Mouse (Mus musculus): ENCODE measurements around the gene Med11.
"Not testable (repeated sequence)": the region's sequence is repeated elsewhere in the genome, so short reads cannot be mapped to it uniquely, and the experiment has no call there.

Med11 gene

DNA sequence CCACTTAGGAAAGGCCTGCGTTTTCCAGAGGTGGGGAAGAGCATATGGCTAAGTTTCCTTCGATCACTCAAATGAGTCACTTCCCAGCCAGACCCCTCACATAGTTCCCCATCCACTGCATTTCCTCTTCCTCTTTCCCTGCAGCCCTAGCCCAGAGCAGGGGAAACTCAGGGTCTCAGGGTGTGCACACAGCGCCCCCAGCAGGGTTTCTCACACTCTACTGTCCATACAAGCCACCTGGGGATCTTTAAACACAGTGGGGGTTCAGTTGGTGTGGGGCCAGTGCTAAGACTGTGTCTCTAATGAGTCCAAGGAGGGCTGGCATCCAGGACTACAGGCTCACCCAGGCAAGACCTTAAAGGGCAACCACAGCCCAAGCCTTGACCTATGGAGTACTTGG is 5.0 kb upstream of the Med11 start:
- DNase-seq (ENCODE audit: low read depth, low spot score): no peak

DNA sequence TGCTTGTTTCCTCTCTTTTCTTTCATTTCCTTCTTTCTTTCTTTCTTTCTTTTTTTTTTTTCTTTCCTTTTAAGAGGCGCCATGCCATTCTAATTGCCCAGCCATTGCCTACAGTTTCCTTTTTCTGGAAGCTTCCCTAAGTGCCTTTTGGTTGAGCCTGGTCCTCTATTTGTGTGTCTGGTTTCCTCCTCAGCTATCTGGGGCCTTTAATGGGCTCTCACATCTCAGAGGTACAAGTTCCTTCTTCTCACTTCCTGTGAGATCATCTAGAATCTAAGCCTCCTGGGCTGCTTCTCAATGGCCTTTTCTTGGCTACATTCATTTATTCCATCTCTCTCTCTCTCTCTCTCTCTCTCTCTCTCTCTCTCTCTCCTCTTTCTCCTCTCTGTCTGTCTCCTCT is 4.3 kb upstream of the Med11 start:
- DNase-seq (ENCODE audit: low read depth, low spot score): no peak

DNA sequence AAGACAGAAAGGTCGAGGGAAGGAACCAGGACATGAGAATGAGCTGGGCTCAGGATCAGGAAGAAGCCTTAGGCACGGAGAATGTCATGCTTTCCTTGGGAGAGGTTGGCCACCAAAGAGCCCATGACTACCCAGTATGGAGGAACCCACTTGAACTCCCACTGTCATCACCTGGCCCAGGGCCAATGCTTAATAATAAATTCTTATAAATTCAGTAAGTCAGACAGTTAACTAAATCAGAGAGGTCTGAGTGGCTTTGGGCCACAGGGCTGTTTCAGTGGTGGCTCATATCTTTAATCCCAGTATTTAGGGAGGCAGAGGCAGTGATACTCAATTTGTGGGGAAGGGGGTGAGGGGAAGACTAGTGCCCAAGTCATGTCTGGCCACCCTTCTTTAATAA is 793 bp upstream of the Med11 start:
- DNase-seq (ENCODE audit: low read depth, low spot score): no peak

DNA sequence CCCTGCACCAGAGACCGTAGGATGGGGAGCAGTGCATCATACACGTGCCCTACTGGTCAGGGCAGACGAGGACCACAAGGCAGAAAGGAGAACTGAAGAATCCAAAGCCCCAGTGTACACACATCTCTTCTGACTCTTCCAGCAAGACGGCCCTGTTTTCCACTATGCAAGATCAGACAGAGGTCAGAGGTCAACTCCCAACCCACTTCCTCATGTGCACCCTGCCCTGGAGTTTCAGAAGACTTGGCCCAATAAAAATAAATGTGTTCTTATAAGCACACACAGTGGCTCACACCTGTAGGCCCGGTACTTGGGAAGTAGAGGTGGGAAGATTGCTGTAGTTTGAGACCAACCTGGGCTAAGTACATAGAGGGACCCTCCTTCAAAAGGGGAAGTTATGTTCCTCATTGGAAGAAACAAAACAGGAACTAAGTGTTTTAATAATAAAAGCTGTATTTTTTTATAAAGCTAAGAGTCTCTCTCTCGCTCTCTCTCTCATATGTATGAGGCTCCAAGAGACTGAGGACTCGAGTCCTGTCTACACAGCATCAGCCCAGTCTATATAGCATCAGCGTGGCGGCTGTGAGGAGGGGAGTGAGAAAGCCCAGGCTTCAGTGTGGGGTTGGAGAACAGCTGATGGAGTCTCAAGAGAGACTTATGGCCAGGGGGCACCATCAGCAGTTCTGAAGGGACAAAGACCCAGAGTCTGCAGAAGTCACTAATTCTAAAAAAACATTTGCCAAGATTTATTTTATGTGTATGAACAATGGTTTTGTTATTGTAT is 1.7 kb downstream of the Med11 start:
- no peak for DNase-seq (ENCODE audit: low read depth, low spot score)

DNA sequence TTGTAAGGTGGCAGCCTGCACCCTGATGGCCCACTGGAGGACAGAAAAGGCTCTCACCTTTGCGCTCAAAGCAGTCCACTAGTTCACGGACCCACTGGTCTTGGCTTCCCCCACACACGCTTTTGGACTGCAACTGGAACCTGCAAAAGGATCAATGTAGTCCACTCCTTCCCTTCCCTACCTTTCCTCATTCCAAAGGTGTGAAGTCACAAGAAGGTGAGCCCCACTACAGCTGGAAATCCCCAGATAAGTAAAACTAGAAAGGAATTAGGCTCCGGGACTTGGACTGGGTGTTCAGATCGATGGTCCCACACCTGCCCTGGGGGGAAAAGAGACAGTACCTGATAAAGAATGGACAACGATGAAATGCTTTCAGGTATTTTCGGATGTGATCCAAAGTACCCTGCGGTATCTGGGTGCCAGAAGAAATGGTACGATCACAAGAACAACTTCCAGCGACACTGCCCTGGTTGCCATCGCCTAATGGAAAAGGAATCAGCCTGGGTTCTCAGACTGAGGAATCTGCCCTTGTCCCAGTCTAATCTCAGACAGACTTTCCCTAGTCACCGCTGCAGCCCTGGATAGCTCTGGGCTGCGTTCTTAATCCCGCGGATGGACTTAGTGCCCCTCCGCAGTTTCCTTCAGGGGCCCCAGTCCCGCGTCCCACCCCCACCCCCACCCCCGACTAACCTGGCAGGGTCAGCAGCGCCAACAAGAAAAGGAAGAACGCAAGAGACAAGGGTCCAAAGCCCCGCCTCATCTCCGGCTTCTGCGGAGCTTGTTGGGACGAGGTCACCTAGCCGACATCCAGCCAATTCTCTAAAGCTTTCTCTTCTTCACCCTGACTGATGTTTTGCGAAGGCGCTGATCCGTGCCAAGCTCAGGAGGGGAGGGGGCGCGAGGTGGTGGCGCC is 7.2 kb downstream of the Med11 start, which contains the start of gene Zmynd15:
Gene Zmynd15, plus strand, starts transcription at position 746 of the 913 bp plus-strand sequence.
- no peak for DNase-seq (ENCODE audit: low read depth, low spot score)

DNA sequence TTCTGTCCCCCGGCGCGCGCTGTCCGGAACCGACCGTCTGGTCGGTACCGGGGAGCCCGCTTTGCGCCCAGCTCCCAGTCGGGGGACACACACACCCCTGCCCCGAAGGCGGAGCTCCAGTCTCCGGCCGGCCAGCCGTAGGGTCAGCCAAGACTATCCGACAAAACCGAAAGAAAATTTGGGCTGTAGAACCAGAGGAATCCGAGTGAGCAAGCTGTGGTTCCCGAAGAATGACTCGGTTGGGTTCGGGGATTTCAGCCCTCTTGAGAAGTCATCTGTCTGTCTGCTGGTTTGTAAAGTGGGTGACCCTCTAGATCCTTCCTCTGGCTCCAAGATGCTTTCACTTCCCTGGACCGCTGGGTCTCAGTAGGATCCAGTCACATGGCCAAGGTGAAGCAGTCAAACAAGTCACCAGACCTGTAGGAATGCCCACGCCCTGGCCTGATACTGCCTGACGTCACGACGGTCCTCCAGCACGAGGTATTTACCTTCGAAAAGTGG is 7.9 kb downstream of the Med11 start, which contains the start of gene Cxcl16:
Gene Cxcl16, minus strand, starts transcription at position 384 of the 501 bp plus-strand sequence.
- DNase-seq (ENCODE audit: low read depth, low spot score): no peak

DNA sequence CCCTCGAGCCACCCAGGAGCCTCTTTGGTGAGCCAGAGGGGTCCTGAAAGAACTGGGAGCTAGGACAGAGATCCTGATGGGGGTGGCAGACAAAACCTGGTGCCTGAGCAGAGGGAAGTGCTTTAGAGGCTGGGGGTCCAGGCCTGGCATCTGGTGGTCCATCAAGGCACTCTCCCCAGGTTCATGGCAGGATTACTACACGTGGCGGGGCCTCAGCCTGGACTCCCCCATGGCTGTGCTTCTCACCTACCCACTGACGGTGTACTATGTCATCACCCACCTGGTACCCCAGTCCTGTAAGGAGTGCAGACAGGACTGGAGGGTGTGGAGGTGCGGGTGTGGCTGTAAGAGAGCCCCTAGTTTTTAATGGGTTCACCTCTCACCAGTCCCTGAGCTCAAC is 12.3 kb downstream of the Med11 start:
- DNase-seq (ENCODE audit: low read depth, low spot score): no peak

DNA sequence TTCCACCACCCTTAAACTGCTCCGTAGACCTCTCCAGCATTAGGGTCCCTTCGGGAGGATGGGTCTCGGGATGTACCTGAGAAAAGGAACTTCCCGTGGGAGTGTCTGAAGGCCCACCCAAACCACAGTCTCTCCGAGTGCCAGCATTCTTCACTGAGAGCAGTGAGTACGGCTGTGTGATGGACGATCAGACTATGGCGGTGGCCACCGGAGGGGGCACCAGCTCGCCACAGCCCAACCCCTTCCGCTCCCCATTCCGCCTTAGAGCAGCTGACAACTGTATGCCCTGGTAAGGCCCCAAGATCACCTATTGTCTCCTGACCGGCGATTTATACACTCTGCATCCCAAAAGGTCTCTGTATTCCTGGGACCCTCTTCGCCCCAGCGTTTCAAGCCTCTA is 13.5 kb downstream of the Med11 start:
- no peak for DNase-seq (ENCODE audit: low read depth, low spot score)

DNA sequence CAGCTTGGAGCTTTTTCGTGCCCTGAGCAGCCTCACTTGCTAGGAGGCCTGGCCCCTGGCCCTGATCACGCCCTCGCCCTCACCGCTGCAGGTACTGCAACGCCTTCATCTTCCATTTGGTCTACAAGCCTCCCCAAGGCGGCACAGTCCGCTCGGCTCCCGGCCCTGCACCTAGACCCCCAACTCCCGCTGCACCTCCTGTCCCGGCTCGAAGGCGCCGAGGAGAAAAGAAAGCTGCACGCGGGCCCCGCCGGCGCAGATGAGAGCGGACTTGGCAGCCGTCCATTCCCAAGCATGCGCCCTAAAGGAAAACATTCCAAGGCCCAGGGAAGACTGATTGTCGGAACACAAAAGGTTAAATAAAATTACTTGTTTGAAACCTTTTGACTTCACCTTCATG is 14.1 kb downstream of the Med11 start:
- no peak for DNase-seq (ENCODE audit: low read depth, low spot score)

DNA sequence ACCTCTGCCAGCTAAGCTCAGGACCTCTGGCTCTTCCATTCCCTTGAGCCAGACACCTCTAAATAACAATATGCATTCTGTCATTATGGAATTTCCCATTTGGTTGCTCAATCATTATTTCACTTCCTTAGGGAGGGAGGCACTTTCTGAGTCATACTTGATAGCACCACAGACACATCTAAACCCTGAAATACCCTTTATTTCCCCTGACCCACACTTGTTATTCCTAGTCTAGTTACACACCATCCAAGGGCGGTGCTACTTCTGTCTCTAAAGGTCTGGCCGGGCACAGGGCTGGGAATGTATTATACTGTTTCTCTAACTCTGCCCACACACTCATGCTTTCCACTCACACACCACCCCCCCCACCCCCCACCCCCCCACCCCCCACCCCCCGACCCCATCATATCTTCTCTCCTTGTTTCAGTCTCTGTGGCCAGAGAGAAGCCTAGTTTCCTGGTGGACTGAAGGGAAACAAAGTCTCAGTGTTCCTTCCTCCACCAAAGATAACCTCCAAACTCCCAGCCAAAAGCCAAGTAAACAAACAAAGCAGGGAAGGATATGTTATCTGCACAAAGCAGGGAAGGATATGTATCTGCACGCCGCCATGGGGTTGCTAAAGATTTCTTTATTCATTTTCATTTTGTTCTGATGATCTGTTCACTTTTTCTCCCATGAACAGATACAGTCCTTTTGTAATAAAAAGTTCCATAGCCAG is 16.3 kb downstream of the Med11 start:
- no peak for DNase-seq (ENCODE audit: low read depth, low spot score)

DNA sequence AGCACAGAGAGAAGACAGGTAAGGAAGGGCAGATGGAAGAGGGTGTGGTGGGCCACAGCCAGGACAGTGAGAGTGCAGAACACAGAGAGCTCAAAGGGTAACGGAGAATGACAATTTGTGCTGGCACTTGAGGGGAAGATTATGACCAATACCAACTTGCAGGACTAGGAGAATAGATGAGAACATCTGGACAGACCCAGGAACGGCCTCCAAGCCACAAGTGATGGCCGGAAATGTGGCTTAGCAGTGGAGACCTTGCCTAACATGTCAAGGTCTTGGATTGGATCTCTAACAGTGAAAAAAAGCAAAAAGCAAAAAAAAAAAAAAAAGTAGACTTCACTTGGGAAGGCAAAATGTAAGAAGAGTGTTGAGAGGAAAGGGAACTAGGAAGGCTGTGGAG is 18.0 kb downstream of the Med11 start:
- no peak for DNase-seq (ENCODE audit: low read depth, low spot score)

DNA sequence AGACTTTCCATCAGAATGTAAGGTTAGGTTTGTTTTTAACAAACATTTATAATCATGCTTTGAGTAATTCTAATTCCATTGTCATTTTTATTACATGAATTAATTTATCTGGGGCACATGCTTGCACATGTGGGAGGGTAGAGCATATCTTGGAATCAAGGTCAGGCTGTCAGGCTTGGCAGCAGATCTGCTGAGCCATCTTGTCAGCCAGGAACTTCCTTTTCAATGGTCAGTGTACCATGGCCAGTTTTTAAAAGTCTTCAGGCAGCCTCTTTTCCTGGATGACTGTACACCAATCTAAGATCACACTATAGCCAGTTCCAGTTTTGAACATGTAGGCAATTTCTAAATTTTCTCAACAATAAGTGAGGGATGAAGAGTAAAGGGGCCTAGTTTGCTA is 21.0 kb downstream of the Med11 start:
- no peak for DNase-seq (ENCODE audit: low read depth, low spot score)

DNA sequence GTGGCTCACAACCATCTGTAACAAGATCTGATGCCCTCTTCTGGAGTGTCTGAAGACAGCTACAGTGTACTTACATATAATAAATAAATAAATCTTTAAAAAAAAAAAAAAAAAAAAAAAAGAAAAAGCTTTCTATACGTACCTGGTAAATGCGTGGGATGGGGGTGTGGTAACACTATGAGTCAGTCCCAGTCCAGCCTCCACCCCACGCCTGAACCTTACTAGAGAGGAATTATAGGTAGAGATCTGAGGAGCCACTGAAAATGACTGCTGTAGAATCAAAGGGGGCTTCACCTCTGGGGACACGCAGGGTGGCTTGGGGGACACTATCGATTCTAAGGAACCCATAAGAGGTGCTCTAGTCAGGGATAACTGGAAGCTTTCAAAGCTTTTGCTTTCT is 21.6 kb downstream of the Med11 start:
- not testable (repeated sequence) for DNase-seq (ENCODE audit: low read depth, low spot score)

DNA sequence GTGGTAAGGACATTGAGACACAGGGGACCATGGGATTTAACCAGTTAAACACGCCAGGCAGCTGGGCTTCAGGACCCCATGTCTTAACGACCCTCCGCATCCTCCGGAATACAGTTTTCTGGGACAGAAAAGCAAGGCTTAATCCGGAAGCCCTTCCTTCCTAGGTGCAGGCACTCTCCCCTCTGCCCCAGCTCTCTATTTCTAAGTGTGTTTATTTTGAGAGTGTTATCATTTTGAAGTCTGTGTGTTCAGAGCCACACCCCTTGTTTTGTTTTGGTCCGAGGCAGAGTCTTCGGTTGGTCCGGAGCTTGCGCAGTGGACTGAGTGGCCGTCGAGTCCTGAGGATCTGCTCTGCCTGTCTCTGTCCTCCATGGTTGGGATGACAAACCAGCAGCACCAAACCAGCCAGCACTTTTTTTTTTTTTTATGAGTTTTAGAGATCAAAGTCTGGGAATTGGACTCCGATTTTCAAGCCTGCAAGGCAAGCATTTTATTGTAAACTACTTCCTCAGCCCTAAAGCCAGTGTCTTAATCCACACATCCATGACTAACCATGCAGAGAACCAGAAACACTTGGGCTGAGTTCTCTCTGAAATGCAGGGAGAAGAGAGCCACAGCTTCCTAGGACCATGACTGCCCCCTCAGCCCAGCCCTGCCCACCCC is 23.3 kb downstream of the Med11 start:
- DNase-seq (ENCODE audit: low read depth, low spot score): no peak

DNA sequence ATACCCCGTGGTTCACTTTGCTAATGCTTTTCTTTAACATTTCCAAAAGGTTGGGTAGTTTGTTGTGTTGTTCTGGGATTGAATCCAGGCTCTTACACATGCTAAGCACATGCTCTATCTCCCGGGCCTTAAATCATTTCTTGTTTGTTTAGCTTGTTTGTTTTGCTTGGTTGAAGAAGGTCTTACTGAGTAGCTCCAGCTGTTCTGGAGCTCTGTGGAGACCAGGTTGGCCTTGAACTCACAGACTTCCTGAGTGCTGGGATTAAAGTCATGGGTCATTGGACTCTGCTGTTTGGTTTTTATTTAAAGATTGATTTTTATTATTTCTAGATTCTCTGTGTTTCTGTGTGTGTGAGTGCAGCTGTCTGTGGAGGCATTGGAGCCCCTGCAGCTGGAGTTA is 33.8 kb downstream of the Med11 start:
- DNase-seq (ENCODE audit: low read depth, low spot score): no peak

DNA sequence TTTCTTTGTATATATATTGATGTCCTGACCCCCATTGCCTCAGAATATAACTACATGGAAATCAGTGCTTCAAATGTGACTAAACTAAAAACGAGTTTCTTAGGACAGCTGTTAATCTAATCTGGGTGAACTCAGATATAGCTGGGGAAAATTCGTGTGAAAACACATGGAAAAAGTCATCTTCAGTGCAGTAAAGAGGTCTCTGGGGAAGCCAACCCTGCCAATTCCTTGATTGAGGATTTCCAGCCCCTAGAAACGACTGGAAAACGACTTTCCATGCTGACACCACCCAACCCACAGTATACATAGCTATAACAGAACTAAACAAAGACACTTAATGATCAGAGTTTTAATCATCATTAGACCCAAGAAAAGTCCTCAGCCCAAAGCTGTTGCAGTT is 36.1 kb downstream of the Med11 start:
- DNase-seq (ENCODE audit: low read depth, low spot score): no peak

DNA sequence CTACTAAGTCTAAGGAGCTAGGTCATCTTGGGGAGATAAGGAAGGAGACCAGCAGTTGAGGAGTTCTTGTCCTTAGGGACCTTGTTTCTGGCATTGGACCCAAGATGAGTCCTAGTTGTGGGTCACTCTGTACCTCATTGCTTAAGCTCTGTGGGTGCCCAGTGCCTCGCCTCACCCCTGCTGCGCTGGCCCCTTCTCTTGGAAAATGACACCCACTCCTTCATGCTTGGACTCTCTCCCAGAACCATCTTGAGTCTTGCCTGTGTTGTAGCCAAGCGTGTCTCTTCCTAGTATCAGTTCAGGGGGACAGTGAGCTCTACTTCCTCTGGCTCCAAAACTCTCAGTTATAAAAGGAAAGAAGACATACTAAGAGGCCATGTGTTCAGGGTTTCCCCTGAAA is 37.4 kb downstream of the Med11 start:
- no peak for DNase-seq (ENCODE audit: low read depth, low spot score)

DNA sequence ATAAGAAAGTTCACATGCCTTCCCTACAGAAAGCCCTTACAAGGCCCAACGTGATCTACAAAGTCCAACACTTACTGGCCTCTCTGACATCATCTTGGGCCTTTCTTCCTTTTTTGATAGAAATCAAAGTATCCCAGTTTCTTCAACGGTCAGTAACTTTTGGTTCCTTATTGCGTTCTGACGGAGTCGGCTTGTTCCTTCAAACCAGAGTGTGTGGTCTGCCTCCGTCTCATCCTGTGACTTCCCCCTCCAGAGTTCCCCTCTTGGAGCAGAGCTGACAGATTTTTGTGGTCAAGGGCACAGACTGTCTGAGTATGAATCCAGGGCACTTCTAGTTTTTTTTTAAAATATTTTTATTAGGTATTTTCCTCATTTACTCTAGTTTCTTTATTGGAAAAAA is 38.0 kb downstream of the Med11 start:
- DNase-seq (ENCODE audit: low read depth, low spot score): no peak

DNA sequence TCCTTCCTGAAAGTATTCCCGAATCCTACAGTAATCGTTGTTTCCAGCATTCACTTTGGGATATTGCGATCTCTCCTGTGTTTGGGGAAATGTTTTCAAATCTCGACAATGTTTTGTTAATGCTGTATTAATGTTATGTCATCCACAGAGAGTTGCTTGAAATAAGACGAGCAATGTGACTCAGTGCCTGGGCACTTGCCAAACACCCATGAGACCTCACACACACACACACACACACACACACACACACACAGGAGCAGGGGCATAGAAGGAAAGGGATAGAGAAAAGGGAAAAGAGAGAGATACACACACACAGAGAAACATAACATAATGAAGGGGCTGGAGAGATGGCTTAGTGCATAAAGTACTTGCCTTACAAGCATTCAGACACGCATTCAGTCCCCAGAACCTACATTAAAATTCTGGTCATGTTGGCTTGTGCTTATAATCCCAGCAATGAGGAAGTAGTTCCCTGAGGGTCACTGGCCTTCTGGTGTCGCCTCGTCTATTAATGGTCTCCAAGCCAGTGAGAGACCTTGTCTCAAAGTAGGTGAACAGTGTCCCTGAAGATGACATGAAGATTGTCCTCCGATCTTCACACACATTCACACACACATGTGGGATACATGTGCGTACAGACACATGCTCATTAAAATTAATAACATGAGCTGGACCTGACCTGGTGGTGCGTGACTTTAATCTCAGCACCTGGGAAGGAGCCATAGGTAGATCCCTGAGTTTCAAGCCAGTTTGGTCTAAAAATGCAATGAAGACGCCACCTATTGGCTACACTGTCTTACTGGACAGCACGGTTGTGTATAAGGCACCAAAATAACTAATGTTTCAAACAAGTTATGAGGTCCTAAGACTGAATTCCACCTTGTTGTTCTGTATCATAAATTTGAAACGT is 48.1 kb downstream of the Med11 start:
- no peak for DNase-seq (ENCODE audit: low read depth, low spot score)

DNA sequence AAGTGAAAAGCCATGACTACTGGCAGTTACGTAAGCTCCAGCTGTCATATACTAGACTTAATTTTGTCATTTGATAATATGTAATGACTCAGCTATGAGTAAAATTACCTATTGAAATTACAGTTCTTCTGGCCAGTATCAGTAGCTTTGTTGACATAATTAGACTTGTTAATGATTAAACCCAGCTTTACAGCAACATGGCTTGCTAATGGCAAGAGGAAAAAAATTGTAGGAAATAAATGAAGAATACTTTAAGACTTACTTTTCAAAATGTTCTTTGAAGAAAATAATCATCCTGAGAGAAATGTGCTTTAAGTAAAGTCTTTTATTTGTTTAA is 48.7 kb downstream of the Med11 start:
- DNase-seq (ENCODE audit: low read depth, low spot score): no peak

Measured in mesoderm, embryonic 11.5 days (tissue).